Mouse (Mus musculus): Measurements from ENCODE around the gene Eno1.

DNA sequence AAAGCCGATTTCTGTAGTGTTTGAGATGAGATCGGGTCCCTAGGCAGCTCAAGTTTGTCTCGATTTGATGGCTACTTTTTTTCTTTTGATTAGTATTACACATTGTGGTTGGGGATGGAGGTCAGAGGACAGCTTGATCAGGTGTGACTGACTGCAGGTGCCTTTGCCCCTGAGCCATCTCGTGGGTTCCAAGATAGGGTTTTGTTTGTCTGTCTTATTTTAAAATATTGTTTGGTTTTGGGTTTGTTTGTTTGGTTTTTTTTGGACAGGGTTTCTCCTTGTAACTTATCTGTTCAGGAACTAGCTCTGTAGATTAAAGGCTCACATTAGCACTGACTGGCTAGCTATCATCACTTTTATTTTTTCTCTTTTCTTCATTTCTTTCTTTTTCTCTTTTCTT, 936 bp upstream of the Eno1 start:
- TF ChIP-seq POLR2A (IDR thresholded peaks at IDR 0.05; ENCODE audit: control insufficient read depth in 1 of 2, insufficient read depth in 1 of 2, low read depth in 1 of 2, low read length in 2 of 2, poor library complexity in 1 of 2) (no peak; a peak in 1 of 4 replicates), ELF1 (IDR thresholded peaks at IDR 0.05; ENCODE audit: low read depth, low read length) (no peak), NELFE (IDR thresholded peaks at IDR 0.05; ENCODE audit: low read depth, low read length) (no peak), EP300 (IDR thresholded peaks at IDR 0.05; ENCODE audit: low read depth in 1 of 2, low read length in 2 of 2) (no peak; a peak in 1 of 4 replicates), MAX (IDR thresholded peaks at IDR 0.05; ENCODE audit: low read length) (no peak), ZC3H11A (IDR thresholded peaks at IDR 0.05; ENCODE audit: low read depth, low read length) (no peak), NRF1 (IDR thresholded peaks at IDR 0.05; ENCODE audit: insufficient read depth, low read depth, low read length, poor library complexity, severe bottlenecking) (no peak), CTCF (IDR thresholded peaks at IDR 0.05 in 2 of 3, conservative IDR thresholded peaks at IDR 0.05 in 1 of 3; ENCODE audit: control insufficient read depth in 1 of 3, insufficient read depth in 1 of 3, low read depth in 2 of 3, low read length in 3 of 3, poor library complexity in 1 of 3, severe bottlenecking in 1 of 3) (no peak), HCFC1 (IDR thresholded peaks at IDR 0.05; ENCODE audit: low read depth, low read length) (no peak), MAZ (IDR thresholded peaks at IDR 0.05; ENCODE audit: low read depth, low read length) (no peak), TCF12 (IDR thresholded peaks at IDR 0.05; ENCODE audit: low read depth, low read length) (no peak), MEF2A (IDR thresholded peaks at IDR 0.05; ENCODE audit: extremely low read depth, insufficient replicate concordance, low read depth, low read length, poor library complexity, severe bottlenecking) (no peak)

All from MEL (cell line).